Mouse (Mus musculus) testis, adult 2 months (tissue): Measurements from ENCODE around the gene Tjp1.

ENCODE experiments used
- CTCF ChIP-seq: fragments of 200-500 bp; IDR thresholded peaks from 2 replicates; pipeline ENCODE4 v1.5.1; 2012; ENCODE audit warnings: low read depth, mild to moderate bottlenecking, inconsistent platforms, low read length, moderate library complexity; ENCODE audit not compliant: control insufficient read depth, insufficient read depth, insufficient replicate concordance
- POLR2A ChIP-seq: fragments of 200-500 bp; IDR thresholded peaks from 2 replicates; pipeline ENCODE4 v1.6.1; 2012; ENCODE audit warnings: low read depth, mild to moderate bottlenecking, inconsistent platforms, low read length, moderate library complexity; ENCODE audit not compliant: control insufficient read depth

- TF ChIP-seq POLR2A (no peak), CTCF (peak; percentile 28; the same call in 1 of the 2 replicates)
Observed at GRCm38 (mm10) chr7:65497733-65498583, 29.6 kb downstream of the Tjp1 start.
